Mouse (Mus musculus) kidney, postnatal 25 days (tissue): ENCODE measurements around the gene Prkce.
A peak's percentile ranks its signal among the peaks of the same experiment; 100 is the strongest.

Experiments
- DNase-seq, 2 experiments: peaks; one replicate each; pipeline ENCODE4 v3.0.0; 2021; ENCODE audit warnings: mixed read lengths in 2 of 2

Prkce gene

DNA sequence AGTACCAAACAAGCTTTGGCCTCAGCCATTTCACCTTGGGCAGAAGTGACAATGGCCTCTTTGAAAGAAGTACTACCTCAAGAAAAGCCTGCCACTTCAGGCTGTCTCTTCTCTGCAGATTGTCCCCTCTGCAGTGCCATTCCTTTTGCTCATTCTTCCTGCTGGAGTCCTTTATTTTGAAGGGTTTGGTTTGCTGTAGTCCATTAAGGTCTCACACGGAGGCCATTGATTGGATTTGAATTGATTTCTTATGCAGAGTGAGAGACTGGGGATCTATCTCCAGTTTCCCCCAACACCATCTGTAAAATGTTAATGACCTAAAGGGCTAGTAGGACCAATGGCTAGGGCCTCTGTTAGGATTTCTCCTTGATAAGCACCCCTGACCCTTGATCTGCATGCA lies 494.7 kb downstream of the Prkce start:
- DNase-seq: no peak

GRCm38 (mm10) chr17:86663471-86663870 lies 495.9 kb downstream of the Prkce start:
- DNase-seq: no peak

- no peak for DNase-seq
These were observed 500.4 kb downstream of the Prkce start for GRCm38 (mm10) chr17:86667836-86668600.

DNA sequence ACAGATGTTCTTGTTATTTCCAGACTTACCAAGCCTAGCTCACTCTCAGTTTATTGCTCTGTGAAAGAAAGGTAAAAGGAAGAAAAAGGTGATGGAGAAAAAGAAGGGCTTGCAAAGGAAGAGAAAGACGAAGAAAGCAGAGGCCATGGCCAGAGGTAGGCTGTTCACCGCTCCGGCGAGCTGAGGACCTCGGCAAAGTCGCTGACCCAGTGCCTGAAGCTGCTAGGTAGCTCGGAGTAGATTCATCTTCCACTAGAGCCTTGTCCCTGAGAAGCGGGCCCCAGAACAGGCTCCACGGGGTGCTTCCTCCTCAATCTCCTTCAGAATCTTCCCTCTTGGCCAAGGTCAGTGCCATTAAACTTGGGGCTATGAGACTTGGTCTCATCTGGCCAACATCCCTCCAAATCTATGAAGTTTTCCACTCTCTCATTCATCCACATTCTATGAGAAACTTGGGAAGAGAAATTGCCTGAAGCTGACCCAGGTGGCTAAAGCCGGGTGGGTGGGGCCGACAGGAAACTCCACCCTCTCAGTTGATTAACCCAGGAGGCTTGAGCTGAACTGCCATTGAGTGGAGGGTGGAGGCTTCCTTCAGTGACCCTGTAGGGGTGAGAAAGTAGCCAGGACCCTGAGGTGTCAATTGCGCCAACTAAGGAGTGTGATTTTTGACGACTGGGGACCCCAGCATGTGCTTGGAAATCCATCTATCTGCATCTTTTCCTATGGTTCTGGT lies 502.2 kb downstream of the Prkce start:
- no peak for DNase-seq

DNA sequence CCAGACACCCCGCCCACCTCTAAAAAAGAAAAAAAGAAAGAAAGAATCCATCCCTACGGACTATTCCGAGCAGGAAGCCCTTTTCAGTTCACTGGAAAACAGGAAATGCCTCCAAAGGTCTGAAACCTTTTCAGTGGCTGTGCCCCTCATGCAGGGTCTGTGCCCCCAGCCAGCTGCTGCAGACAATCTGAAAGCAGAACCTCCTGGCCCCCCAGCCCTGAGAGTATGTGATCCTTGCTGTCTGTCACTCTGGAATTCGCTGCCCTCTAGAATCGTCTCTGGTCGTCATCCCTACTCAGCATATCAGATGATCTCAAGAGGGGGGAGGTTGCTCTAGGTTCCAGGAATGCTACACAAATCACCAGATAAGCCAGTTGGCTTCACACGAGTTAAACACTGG lies 503.1 kb downstream of the Prkce start:
- DNase-seq: peak; percentile 49 to 59

DNA sequence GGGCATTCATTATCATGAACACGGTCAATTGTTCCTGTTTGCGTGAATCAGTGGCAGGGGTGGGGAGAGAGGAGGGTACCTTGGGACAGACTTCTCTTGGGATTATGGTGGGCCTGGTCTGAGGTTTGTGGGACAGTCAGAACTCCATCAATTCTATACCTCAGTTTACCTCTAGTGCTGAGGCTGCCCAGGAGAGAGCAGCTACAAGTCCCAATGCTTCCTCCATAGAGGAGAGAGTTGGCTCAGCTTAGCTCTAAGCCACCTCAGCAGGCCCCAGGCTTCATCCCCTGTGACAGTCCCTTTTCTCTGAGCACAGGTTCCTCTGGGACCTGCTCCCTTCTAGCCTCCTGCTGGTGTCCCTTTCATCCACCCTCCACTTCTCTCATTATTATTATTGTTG lies 507.4 kb downstream of the Prkce start:
- DNase-seq: no peak

DNA sequence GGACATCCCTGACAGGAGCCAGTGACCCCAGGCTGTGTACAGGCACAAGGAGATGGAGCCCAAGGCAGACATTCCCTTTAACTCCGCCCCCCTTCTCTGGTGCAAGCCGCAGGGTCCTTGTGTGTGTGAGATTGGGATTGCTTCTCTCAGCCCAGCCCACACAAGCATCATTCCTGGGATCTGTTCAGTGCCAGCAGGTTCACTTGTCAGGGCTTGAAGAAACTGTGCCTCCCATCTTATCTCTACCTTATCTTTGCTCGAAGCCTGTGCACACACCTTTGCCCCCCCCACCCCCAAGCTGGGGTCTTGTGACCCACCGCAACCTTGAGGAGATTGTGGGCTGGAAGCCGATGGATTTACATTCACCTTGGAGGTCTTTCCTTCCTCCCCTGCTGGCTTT lies 508.8 kb downstream of the Prkce start:
- DNase-seq: no peak

GRCm38 (mm10) chr17:86676909-86677308 lies 509.3 kb downstream of the Prkce start:
- no peak for DNase-seq

- no peak for DNase-seq
These were observed 517.7 kb downstream of the Prkce start for GRCm38 (mm10) chr17:86685263-86685662.

DNA sequence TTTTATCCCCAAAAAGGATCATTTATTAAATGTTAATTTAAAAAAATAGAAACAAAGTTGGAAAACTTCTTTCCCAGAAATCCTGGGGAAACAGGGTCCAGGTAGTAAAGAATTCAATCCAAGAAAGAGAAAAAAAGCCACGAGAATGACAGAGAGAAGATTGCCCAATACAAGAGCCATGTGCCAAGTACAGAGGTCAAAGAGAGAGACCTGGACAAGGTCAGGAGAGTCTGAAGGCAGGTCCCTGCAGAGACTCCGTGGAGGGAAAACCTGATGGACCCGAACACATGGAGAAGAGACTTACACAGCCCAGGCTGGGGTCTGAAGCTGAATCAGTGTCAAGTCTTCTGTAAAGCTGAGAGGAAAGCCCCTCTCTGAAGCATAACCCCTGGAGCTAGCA lies 519.4 kb downstream of the Prkce start:
- no peak for DNase-seq

DNA sequence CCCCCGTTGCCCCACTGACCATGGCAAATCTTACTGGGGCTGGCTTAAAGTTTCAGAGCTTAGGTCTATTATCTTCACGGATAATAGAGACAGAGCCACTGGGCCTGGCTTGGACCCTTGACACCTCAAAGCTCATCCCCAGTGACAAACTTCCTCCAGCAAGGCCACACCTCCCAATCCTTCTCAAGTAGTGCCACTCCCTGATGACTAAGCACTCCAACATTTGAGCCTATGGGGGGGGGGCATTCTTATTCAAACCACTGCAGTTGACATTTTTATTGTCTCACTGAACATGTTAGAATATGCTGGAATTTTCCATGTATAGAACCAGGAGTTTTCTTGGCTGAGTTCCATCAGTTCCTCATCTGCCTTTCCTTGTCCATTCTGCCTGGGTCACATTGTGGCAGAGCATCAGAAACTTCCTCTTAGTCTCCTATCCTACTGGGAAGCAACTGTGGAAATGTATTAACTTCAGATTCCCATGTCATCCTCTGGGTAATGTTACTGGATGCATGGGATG lies 523.3 kb downstream of the Prkce start:
- DNase-seq: no peak

GRCm38 (mm10) chr17:86697751-86698150 lies 530.2 kb downstream of the Prkce start:
- DNase-seq: no peak

DNA sequence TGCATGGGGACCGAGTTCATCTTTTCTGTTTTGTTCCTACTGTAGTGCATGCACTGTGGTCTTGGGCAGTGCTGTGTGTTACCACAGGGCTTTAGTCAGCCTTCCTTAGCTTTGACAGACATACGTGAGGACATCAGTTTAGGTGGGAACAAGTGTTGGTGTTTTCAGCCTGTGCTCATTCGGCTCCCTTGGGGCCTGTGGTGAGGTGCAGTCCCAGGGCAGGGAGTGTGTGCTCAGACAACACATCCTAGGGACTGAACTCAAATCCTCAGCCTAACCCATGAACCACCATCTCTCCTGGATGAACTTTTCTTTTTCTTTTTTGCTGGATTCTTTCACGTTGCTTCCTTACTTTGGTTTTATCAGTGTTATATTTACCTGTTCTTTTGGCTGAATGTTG lies 535.8 kb downstream of the Prkce start:
- DNase-seq: no peak

DNA sequence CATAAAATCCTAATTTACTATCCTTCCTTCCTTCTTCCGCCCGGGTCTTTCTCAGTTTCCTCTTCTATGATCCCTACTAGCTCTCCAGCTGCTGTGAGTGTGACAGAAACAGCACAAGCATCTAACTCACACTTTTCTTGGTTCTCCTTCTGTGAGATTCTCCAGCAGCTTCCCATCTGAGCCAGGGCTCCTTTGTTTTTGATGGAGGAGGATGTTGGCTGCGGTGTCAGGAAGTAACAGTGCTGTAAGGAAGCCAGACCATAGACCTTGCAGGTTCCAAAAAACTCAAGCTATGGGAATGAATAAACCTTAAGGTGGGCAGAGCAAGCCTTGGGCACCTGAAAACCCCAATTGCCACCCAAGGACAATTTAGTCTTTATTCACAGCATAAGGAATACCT lies 537.7 kb downstream of the Prkce start:
- DNase-seq: peak in 1 of 2 experiments; percentile 28

DNA sequence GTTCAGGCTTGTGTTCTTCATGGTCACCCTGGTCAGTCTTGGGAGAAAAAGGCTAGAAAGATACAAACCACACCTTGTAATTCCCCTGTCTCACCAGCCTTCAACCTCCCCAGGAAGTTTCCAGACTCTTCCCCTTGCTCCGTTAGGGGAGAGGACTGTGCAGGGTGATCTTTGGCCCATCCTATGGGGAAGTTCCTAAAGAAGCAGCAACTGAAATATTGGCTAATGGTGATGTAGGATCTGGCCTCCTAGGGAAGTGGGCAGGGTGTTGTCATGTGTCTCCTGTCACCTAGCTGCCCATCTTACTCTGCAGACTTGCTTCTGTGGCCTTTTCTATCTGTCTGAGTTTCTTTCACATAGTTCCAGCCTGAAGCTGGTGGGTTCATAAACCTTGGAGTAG lies 538.9 kb downstream of the Prkce start:
- no peak for DNase-seq
